Mouse (Mus musculus): ENCODE data around the gene Trpm6. TPM values are rescaled to one million over a fixed set of nuclear protein-coding genes. Genes with fewer than 3 reads are reported as not detected.

Trpm6 gene
- polyA plus RNA-seq, 1 experiment from 2014 or later = 0.05 TPM

DNA sequence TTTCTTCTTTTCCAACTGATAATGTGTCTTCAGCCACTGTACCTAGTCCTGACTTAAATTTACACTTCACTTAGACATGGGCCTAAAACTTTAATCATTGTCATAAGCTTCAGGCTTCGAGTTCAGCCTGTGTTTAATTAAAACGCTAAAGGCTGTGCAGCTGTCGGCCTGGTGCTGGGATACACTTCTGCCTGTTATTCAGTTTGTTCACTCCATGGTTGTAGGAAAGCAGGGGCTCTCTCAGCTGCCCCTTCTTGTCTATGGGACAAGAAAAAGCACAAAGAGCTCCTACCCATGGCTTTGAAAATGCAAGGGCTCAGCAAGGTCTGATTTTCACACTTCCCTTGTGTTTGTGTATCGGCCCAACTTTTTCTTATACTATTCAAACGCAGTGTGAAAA is 131.4 kb downstream of the Trpm6 start:
- WGBS = 69% methylated on average over 5 of the region's 5 CpGs
- no peaks in the 10 kb centered on the region for H3K9me3 ChIP-seq (ENCODE audit: control insufficient read depth, low read length)
- no peaks in the 10 kb centered on the region for H3K36me3 ChIP-seq (ENCODE audit: control insufficient read depth, insufficient read depth, low read length)

DNA sequence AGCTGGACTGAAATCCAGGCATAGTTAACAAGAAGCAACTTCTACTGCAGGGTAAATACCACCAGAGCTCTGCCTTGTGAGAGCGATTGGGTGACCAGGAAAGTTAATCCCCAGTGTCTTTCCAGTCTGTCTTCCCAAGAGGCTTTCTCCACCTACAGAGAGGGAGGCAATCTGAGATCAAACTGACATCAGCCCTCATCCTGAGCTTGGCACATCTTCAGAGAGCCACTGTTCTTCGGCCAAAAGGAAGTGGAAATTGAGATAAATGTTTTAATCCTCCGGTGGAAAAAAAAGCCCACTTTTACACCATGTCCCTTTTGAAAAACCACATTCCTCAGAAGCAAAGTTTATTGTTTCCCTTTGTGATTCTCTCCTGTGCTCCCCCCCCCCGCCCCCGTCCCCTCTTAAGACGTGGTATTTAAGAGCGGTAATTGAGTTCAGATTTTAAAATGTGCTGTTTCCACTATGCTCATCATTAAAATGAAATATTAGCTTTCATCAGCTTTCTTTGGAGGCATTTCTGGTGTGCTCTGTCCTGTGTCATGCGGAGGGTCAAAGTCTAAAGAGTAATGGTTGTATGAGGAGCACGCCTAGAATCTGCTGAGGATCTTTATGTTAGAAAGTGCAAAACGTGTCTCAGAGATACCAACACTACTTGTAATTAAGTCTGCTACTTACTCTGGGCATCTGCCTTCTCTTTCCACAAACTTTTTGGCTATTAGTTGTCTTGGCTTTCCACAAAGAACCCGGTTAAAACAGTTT is 138.0 kb downstream of the Trpm6 start:
- TF ChIP-seq CTCF (IDR thresholded peaks at IDR 0.05; ENCODE audit: low read depth) = no peak
- no peak for TF ChIP-seq EP300 (optimal IDR thresholded peaks at IDR 0.05)

More for the DNA sequence above, 131.4 kb downstream of the Trpm6 start:
- H3K4me2 ChIP-seq (replicated peaks; ENCODE audit: low read depth) = no peak overlapping the region
- H3K9ac ChIP-seq (ENCODE audit: low read length) = no peak overlapping the region
- no peaks in the 10 kb centered on the region for H3K4me1 ChIP-seq (replicated peaks; ENCODE audit: control insufficient read depth, insufficient read depth)
- TF ChIP-seq CTCF (IDR thresholded peaks at IDR 0.05; ENCODE audit: low read depth) (no peak), EP300 (optimal IDR thresholded peaks at IDR 0.05) (no peak)
- H3K27me3 ChIP-seq (ENCODE audit: control insufficient read depth, insufficient read depth, low read length) = no peaks in the 10 kb centered on the region
- no peak overlapping the region for H3K4me3 ChIP-seq (ENCODE audit: low read depth, low read length)
- ATAC-seq (ENCODE audit: low FRiP score, low TSS enrichment) = no peak
- no peak for DNase-seq (ENCODE audit: low spot score)
- H3K27ac ChIP-seq (replicated peaks) = no peak overlapping the region

DNA sequence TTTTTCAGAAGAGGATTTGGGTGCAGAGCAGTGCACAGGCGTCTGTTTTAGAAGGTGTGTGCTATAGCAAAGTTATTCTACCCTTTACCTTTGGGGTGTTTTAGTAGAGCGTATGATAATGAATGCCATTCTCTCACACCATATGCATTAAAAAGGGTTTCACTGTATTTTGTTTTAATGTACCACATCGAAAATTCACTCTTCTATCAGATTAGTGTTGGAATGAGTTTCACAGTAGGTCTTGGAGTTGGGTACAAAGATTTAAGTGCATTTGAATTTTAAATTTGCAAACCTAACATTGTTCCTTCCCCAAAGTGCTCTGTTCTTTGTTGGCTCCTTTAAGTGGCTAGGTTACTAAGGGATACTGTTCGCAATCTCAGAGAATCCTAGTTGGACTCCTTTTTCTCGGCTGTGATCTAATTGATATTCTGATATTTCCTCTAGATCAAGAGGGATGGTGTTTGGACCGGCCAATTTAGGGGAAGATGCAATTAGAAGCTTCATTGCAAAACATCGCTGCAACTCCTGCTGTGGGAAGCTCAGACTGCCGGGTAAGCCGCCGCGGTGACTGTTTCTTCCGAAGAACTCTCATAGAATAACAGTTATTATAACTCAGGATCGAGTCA is 138.8 kb downstream of the Trpm6 start:
- H3K4me1 ChIP-seq (replicated peaks; ENCODE audit: control insufficient read depth, insufficient read depth) = no peaks in the 10 kb centered on the region
- peak overlapping the region; percentile 17; the same call in 1 of the 2 replicates for H3K4me3 ChIP-seq (ENCODE audit: low read depth, low read length)
- DNase-seq (ENCODE audit: low spot score) (no peak), ATAC-seq (ENCODE audit: low FRiP score, low TSS enrichment) (no peak)
- no peaks in the 10 kb centered on the region for H3K9me3 ChIP-seq (ENCODE audit: control insufficient read depth, low read length)
- H3K4me2 ChIP-seq (replicated peaks; ENCODE audit: low read depth) = peak overlapping the region; percentile 34; the same call in 1 of the 2 replicates
- WGBS = 44% methylated on average over 13 of the region's 13 CpGs
- no peaks in the 10 kb centered on the region for H3K27me3 ChIP-seq (ENCODE audit: control insufficient read depth, insufficient read depth, low read length)
- no peak overlapping the region; the same call in 1 of the 2 replicates for H3K9ac ChIP-seq (ENCODE audit: low read length)
- H3K36me3 ChIP-seq (ENCODE audit: control insufficient read depth, insufficient read depth, low read length) = no peaks in the 10 kb centered on the region
- no peak overlapping the region for H3K27ac ChIP-seq (replicated peaks)
- TF ChIP-seq EP300 (optimal IDR thresholded peaks at IDR 0.05) (no peak), CTCF (IDR thresholded peaks at IDR 0.05; ENCODE audit: low read depth) (no peak)

More for the DNA sequence above, 138.0 kb downstream of the Trpm6 start:
- H3K36me3 ChIP-seq (ENCODE audit: control insufficient read depth, insufficient read depth, low read length) = no peaks in the 10 kb centered on the region
- no peaks in the 10 kb centered on the region for H3K9me3 ChIP-seq (ENCODE audit: control insufficient read depth, low read length)
- no peak for ATAC-seq (ENCODE audit: low FRiP score, low TSS enrichment)
- no peak overlapping the region for H3K27ac ChIP-seq (replicated peaks)
- no peaks in the 10 kb centered on the region for H3K27me3 ChIP-seq (ENCODE audit: control insufficient read depth, insufficient read depth, low read length)
- DNase-seq (ENCODE audit: low spot score) = no peak
- no peaks in the 10 kb centered on the region for H3K4me1 ChIP-seq (replicated peaks; ENCODE audit: control insufficient read depth, insufficient read depth)
- no peak overlapping the region for H3K4me2 ChIP-seq (replicated peaks; ENCODE audit: low read depth)
- H3K9ac ChIP-seq (ENCODE audit: low read length) = no peak overlapping the region
- WGBS = 59% methylated on average over 11 of the region's 11 CpGs
- no peak overlapping the region for H3K4me3 ChIP-seq (ENCODE audit: low read depth, low read length)

DNA sequence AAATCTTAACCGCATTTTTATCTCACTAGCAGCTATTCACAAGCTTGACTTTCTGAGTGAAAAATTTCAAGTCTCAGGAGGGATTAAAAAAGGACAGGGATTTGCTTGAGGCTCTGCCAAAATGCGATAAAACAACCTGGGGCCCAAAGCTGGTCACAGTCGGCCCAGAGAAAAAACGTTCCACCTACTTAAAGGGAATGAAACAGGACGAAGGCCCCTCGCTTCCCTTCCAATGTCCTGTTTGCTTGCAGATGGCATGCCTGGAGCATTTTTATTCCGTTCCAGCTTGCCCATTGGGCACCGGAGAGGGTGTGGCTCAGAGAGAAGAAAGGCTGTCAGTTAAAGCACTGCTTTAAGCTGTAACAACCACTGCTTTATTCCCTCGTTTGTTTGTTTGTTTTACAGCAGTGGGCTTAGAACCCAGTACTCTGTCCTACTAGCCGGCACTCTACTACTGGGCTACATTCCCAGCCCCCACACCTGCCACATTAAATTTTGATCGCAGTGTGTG is 139.4 kb downstream of the Trpm6 start:
- 14% methylated on average over 11 of the region's 11 CpGs for WGBS
- H3K4me2 ChIP-seq (replicated peaks; ENCODE audit: low read depth) = peak overlapping the region; percentile 34; the same call in 1 of the 2 replicates
- peak overlapping the region; percentile 35; the same call in 1 of the 2 replicates for H3K9ac ChIP-seq (ENCODE audit: low read length)
- H3K4me1 ChIP-seq (replicated peaks; ENCODE audit: control insufficient read depth, insufficient read depth) = no peaks in the 10 kb centered on the region
- no peaks in the 10 kb centered on the region for H3K36me3 ChIP-seq (ENCODE audit: control insufficient read depth, insufficient read depth, low read length)
- H3K4me3 ChIP-seq (ENCODE audit: low read depth, low read length) = peak overlapping the region; percentile 17; the same call in 1 of the 2 replicates
- ATAC-seq (ENCODE audit: low FRiP score, low TSS enrichment) = no peak
- no peak for DNase-seq (ENCODE audit: low spot score)
- no peak overlapping the region for H3K27ac ChIP-seq (replicated peaks)
- no peaks in the 10 kb centered on the region for H3K27me3 ChIP-seq (ENCODE audit: control insufficient read depth, insufficient read depth, low read length)
- TF ChIP-seq CTCF (IDR thresholded peaks at IDR 0.05; ENCODE audit: low read depth) (no peak), EP300 (optimal IDR thresholded peaks at IDR 0.05) (no peak)
- H3K9me3 ChIP-seq (ENCODE audit: control insufficient read depth, low read length) = no peaks in the 10 kb centered on the region

DNA sequence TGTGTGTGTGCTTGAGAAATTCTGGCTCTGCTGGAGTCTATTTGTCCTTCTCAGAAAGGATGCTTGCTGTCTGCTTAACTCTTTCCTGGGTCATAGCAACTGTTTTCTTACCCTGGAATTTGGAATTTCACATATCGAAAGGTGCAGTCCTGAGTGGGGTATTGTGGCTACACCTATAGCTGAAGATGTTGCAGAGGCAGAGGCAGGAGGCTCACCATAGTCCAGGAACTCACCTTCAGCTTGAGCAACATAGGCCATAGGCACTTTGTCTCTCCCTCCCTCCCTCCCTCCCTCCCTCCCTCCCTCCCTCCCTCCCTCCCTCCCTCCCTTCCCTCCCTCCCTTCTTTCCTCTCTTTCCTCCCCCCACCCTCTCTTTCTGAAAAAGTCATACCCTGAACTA is 139.8 kb downstream of the Trpm6 start:
- no peak for ATAC-seq (ENCODE audit: low FRiP score, low TSS enrichment)
- no peak for DNase-seq (ENCODE audit: low spot score)
- Histone ChIP-seq H3K4me2 (replicated peaks; ENCODE audit: low read depth) (no peak overlapping the region), H3K27ac (replicated peaks) (no peak overlapping the region), H3K9ac (ENCODE audit: low read length) (no peak overlapping the region), H3K27me3 (ENCODE audit: control insufficient read depth, insufficient read depth, low read length) (no peaks in the 10 kb centered on the region), H3K9me3 (ENCODE audit: control insufficient read depth, low read length) (no peaks in the 10 kb centered on the region), H3K4me3 (ENCODE audit: low read depth, low read length) (no peak overlapping the region), H3K36me3 (ENCODE audit: control insufficient read depth, insufficient read depth, low read length) (no peaks in the 10 kb centered on the region), H3K4me1 (replicated peaks; ENCODE audit: control insufficient read depth, insufficient read depth) (no peaks in the 10 kb centered on the region)
- no peak for TF ChIP-seq CTCF (IDR thresholded peaks at IDR 0.05; ENCODE audit: low read depth)
- no peak for TF ChIP-seq EP300 (optimal IDR thresholded peaks at IDR 0.05)
- 78% methylated on average over 1 of the region's 1 CpGs for WGBS

DNA sequence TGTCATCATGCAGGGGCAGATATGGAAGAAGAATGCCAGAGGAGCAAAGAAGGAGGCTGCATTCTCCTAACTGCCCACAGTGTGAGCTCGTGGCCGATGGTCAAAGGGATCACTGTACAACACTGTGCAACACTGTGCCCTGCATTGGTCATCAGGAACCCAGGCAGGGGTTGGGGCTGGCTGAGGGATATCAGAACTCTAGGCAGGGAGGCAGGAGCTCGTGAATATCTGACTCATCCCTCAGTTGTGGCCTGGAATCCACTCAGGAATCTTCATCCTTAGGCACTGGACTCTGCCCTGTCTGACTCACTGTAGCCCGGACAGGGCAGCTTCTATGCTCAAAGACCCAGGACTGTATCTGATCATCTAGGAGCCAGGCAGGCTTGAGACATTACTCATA is 140.4 kb downstream of the Trpm6 start:
- no peaks in the 10 kb centered on the region for H3K27me3 ChIP-seq (ENCODE audit: control insufficient read depth, insufficient read depth, low read length)
- no peaks in the 10 kb centered on the region for H3K4me1 ChIP-seq (replicated peaks; ENCODE audit: control insufficient read depth, insufficient read depth)
- no peak overlapping the region for H3K4me3 ChIP-seq (ENCODE audit: low read depth, low read length)
- ATAC-seq (ENCODE audit: low FRiP score, low TSS enrichment) = peak; percentile 93
- no peaks in the 10 kb centered on the region for H3K9me3 ChIP-seq (ENCODE audit: control insufficient read depth, low read length)
- no peak overlapping the region for H3K4me2 ChIP-seq (replicated peaks; ENCODE audit: low read depth)
- WGBS = 68% methylated on average over 4 of the region's 4 CpGs
- H3K9ac ChIP-seq (ENCODE audit: low read length) = no peak overlapping the region
- H3K36me3 ChIP-seq (ENCODE audit: control insufficient read depth, insufficient read depth, low read length) = no peaks in the 10 kb centered on the region
- DNase-seq (ENCODE audit: low spot score) = peak; percentile 13
- TF ChIP-seq CTCF (IDR thresholded peaks at IDR 0.05; ENCODE audit: low read depth) = no peak
- no peak for TF ChIP-seq EP300 (optimal IDR thresholded peaks at IDR 0.05)
- H3K27ac ChIP-seq (replicated peaks) = no peak overlapping the region

Data from stomach, postnatal 0 days (tissue).